In genomic region chr2:26341510-26341981, GRCm38 (mm10) we compare ENCODE assay signal across 1 mouse cellular context.
TF ChIP-seq lines count a peak whose summit lies in the region.

No protein-coding gene starts in this region.

TF ChIP-seq in myocyte, 11 proteins besides CTCF, POLR2A, EP300 and RAD21 (continued from another document):
- TF ChIP-seq USF1 (IDR thresholded peaks at IDR 0.05; ENCODE audit: low read depth) (no peak), CEBPB (IDR thresholded peaks at IDR 0.05; ENCODE audit: insufficient read depth, poor library complexity, severe bottlenecking) (no peak), MAX (IDR thresholded peaks at IDR 0.05; ENCODE audit: low read depth) (no peak), MYOG (IDR thresholded peaks at IDR 0.05; ENCODE audit: control insufficient read depth in 1 of 3, insufficient read depth in 1 of 3, insufficient read length in 2 of 3, low read depth in 2 of 3) (no peak), TCF12 (IDR thresholded peaks at IDR 0.05; ENCODE audit: insufficient read depth, poor library complexity, severe bottlenecking) (no peak), TCF3 (IDR thresholded peaks at IDR 0.05; ENCODE audit: insufficient read length, low read depth) (no peak), E2F4 (IDR thresholded peaks at IDR 0.05; ENCODE audit: insufficient read depth) (no peak), POLR2AphosphoS2 (IDR thresholded peaks at IDR 0.05; ENCODE audit: insufficient read length, low read depth) (no peak), MYOD1 (IDR thresholded peaks at IDR 0.05; ENCODE audit: control insufficient read depth in 1 of 3, insufficient read length in 2 of 3, low read depth in 2 of 3) (no peak)
